Mouse (Mus musculus) kidney, embryonic 14.5 days (tissue): ENCODE measurements at regions not wholly inside any gene's neighbourhood (a gene's known extent, or its start where the extent isn't known, plus 50 kb on each side); places are given as distances from the start of the nearest gene placed in this dataset.

Experiments
- ATAC-seq: fragments of 200-750 bp; cut with Nextera tagmentation; 2 replicates; pipeline ENCODE4 v1.8.0; 2017; ENCODE audit warnings: moderate number of reproducible peaks, mild to moderate bottlenecking, moderate TSS enrichment, moderate library complexity; ENCODE audit not compliant: low FRiP score, low TSS enrichment
- H3K27ac ChIP-seq: fragments of 300-500 bp; sonication (generic); 2 replicates; pipeline ENCODE4 v1.5.1; 2014; ENCODE audit warnings: low read depth, mild to moderate bottlenecking, low read length, moderate library complexity, mixed read lengths
- H3K27me3 ChIP-seq: fragments of 300-500 bp; sonication (generic); 2 replicates; pipeline ENCODE4 v1.6.1; 2014; ENCODE audit warnings: mild to moderate bottlenecking, low read length; ENCODE audit not compliant: control insufficient read depth, insufficient read depth
- H3K36me3 ChIP-seq: fragments of 300-500 bp; sonication (generic); 2 replicates; pipeline ENCODE4 v1.6.1; 2014; ENCODE audit warnings: low read length, mixed read lengths; ENCODE audit not compliant: control insufficient read depth, insufficient read depth
- H3K4me1 ChIP-seq: fragments of 300-500 bp; sonication (generic); 2 replicates; pipeline ENCODE4 v1.6.1; 2014; ENCODE audit warnings: low read length, mixed read lengths; ENCODE audit not compliant: control insufficient read depth, insufficient read depth
- H3K4me2 ChIP-seq: fragments of 300-500 bp; sonication (generic); replicated peaks from 2 replicates; pipeline ENCODE4 v1.6.1; 2014; ENCODE audit warnings: low read depth, mild to moderate bottlenecking, low read length
- H3K4me3 ChIP-seq: fragments of 300-500 bp; sonication (generic); 2 replicates; pipeline ENCODE4 v1.5.1; 2014; ENCODE audit warnings: mild to moderate bottlenecking, low read length
- H3K9ac ChIP-seq: fragments of 300-500 bp; sonication (generic); 2 replicates; pipeline ENCODE4 v1.6.1; 2014; ENCODE audit warnings: low read depth, mild to moderate bottlenecking, low read length, moderate library complexity
- H3K9me3 ChIP-seq: fragments of 300-500 bp; sonication (generic); 2 replicates; pipeline ENCODE4 v1.6.1; 2016; ENCODE audit warnings: low read length; ENCODE audit not compliant: control insufficient read depth
- WGBS: fragments of 180-500 bp; shearing (Covaris S2); extraction: QIAGEN DNeasy Blood & Tissue Kit; methylation state at CpG from one replicate; pipeline ENCODE4 v1.1.7; 2014; 5-methylcytosine and 5-hydroxymethylcytosine counted together

GRCm38 (mm10) chr8:88024496-88024895, 65.1 kb upstream of the Zfp423 start:
- 88% methylated on average over 14 of the region's 14 CpGs for WGBS
- Histone ChIP-seq H3K27me3 (no peaks in the 10 kb centered on the region), H3K4me2 (no peak overlapping the region), H3K36me3 (no peaks in the 10 kb centered on the region), H3K9ac (no peak overlapping the region), H3K4me1 (no peaks in the 10 kb centered on the region), H3K4me3 (no peak overlapping the region), H3K9me3 (no peaks in the 10 kb centered on the region), H3K27ac (no peak overlapping the region)
- no peak for ATAC-seq

- no peaks in the 10 kb centered on the region for H3K4me1 ChIP-seq
- no peaks in the 10 kb centered on the region for H3K27me3 ChIP-seq
- H3K4me2 ChIP-seq = no peak overlapping the region
- no peak overlapping the region for H3K4me3 ChIP-seq
- peak; percentile 77 for ATAC-seq
- no peak overlapping the region for H3K27ac ChIP-seq
- peaks cover 2% of the 10 kb centered on the region for H3K9me3 ChIP-seq
- H3K36me3 ChIP-seq = no peaks in the 10 kb centered on the region
- WGBS = 20% methylated on average over 5 of the region's 5 CpGs
- no peak overlapping the region for H3K9ac ChIP-seq
These were observed 64.0 kb upstream of the Zfp423 start for GRCm38 (mm10) chr8:88023423-88023822.

GRCm38 (mm10) chr8:88022776-88023385, 63.5 kb upstream of the Zfp423 start:
- H3K27me3 ChIP-seq = no peaks in the 10 kb centered on the region
- H3K27ac ChIP-seq = no peak overlapping the region
- no peak overlapping the region for H3K4me2 ChIP-seq
- ATAC-seq = 0 out of 2 replicates have a peak, but pooled peaks have one; percentile 21
- peaks cover 6% of the 10 kb centered on the region for H3K9me3 ChIP-seq
- H3K9ac ChIP-seq = no peak overlapping the region
- H3K4me1 ChIP-seq = no peaks in the 10 kb centered on the region
- H3K4me3 ChIP-seq = no peak overlapping the region
- no peaks in the 10 kb centered on the region for H3K36me3 ChIP-seq
- WGBS = 81% methylated on average over 16 of the region's 16 CpGs

GRCm38 (mm10) chr8:88019243-88020115, 60.1 kb upstream of the Zfp423 start:
- 78% methylated on average over 17 of the region's 17 CpGs for WGBS
- no peaks in the 10 kb centered on the region for H3K4me1 ChIP-seq
- no peak overlapping the region for H3K27ac ChIP-seq
- ATAC-seq = no peak
- no peaks in the 10 kb centered on the region for H3K36me3 ChIP-seq
- no peak overlapping the region for H3K9ac ChIP-seq
- H3K27me3 ChIP-seq = no peaks in the 10 kb centered on the region
- no peak overlapping the region for H3K4me2 ChIP-seq
- peaks cover 6% of the 10 kb centered on the region for H3K9me3 ChIP-seq
- no peak overlapping the region for H3K4me3 ChIP-seq

- Histone ChIP-seq H3K27ac (no peak overlapping the region), H3K4me2 (no peak overlapping the region), H3K9me3 (peaks cover 6% of the 10 kb centered on the region), H3K4me3 (no peak overlapping the region), H3K27me3 (no peaks in the 10 kb centered on the region), H3K36me3 (no peaks in the 10 kb centered on the region), H3K9ac (no peak overlapping the region), H3K4me1 (no peaks in the 10 kb centered on the region)
- WGBS = 95% methylated on average over 4 of the region's 4 CpGs
- ATAC-seq = no peak
These were observed 59.1 kb upstream of the Zfp423 start for GRCm38 (mm10) chr8:88018494-88018893.

GRCm38 (mm10) chr8:88012177-88012825, 52.9 kb upstream of the Zfp423 start:
- 49% methylated on average over 15 of the region's 15 CpGs for WGBS
- Histone ChIP-seq H3K27me3 (no peaks in the 10 kb centered on the region), H3K27ac (0 out of 2 replicates have a peak overlapping the region, but pooled peaks have one; percentile 4), H3K36me3 (no peaks in the 10 kb centered on the region), H3K9ac (no peak overlapping the region), H3K4me3 (no peak overlapping the region), H3K4me1 (0 out of 2 replicates have a peak, but pooled peaks cover 4% of the 10 kb centered on the region), H3K4me2 (no peak overlapping the region), H3K9me3 (no peaks in the 10 kb centered on the region; the same call in 1 of the 2 replicates)
- ATAC-seq = peak; percentile 73; the same call in 1 of the 2 replicates

- Histone ChIP-seq H3K36me3 (no peaks in the 10 kb centered on the region), H3K27me3 (no peaks in the 10 kb centered on the region), H3K27ac (no peak overlapping the region), H3K9me3 (no peaks in the 10 kb centered on the region; the same call in 1 of the 2 replicates), H3K9ac (no peak overlapping the region), H3K4me1 (0 out of 2 replicates have a peak, but pooled peaks cover 4% of the 10 kb centered on the region), H3K4me3 (no peak overlapping the region), H3K4me2 (no peak overlapping the region)
- 44% methylated on average over 3 of the region's 3 CpGs for WGBS
- no peak; the same call in 1 of the 2 replicates for ATAC-seq
These were observed 51.2 kb upstream of the Zfp423 start for GRCm38 (mm10) chr8:88010566-88010965.

GRCm38 (mm10) chr8:88009878-88010277, 50.5 kb upstream of the Zfp423 start:
- Histone ChIP-seq H3K27ac (no peak overlapping the region), H3K9ac (no peak overlapping the region), H3K4me1 (0 out of 2 replicates have a peak, but pooled peaks cover 4% of the 10 kb centered on the region), H3K4me3 (no peak overlapping the region), H3K4me2 (no peak overlapping the region), H3K36me3 (no peaks in the 10 kb centered on the region), H3K9me3 (no peaks in the 10 kb centered on the region; the same call in 1 of the 2 replicates), H3K27me3 (no peaks in the 10 kb centered on the region)
- WGBS = 61% methylated on average over 3 of the region's 3 CpGs
- ATAC-seq = no peak
